Mouse (Mus musculus) liver, embryonic 11.5 days (tissue): ENCODE results near the gene Zfp62. TPM values are rescaled to one million over a fixed set of nuclear protein-coding genes. Genes with fewer than 3 reads are reported as not detected.
"Not testable (repeated sequence)": the region's sequence is repeated elsewhere in the genome, so short reads cannot be mapped to it uniquely, and the experiment has no call there.

ENCODE experiments used
- ATAC-seq: fragments of 200-750 bp; cut with Nextera tagmentation; replicated peaks from 2 replicates; pipeline ENCODE4 v1.8.0; 2017; ENCODE audit warnings: moderate number of reproducible peaks, mild to moderate bottlenecking, moderate TSS enrichment, moderate library complexity; ENCODE audit not compliant: low FRiP score
- DNase-seq: peaks from one replicate; pipeline ENCODE4 v3.0.0-alpha.2; 2017; ENCODE audit warnings: low spot score
- H3K27ac ChIP-seq: fragments of 300-500 bp; sonication (generic); 2 replicates; pipeline ENCODE4 v1.5.1; 2014; ENCODE audit warnings: mild to moderate bottlenecking, low read depth, low read length, control low read depth
- H3K27me3 ChIP-seq: fragments of 300-500 bp; sonication (generic); replicated peaks from 2 replicates; pipeline ENCODE4 v1.6.1; 2014; ENCODE audit warnings: low read length, mixed read lengths; ENCODE audit not compliant: control insufficient read depth, insufficient read depth
- H3K36me3 ChIP-seq: fragments of 300-500 bp; sonication (generic); 2 replicates; pipeline ENCODE4 v1.6.1; 2014; ENCODE audit warnings: mild to moderate bottlenecking, low read length, moderate library complexity, mixed read lengths; ENCODE audit not compliant: control insufficient read depth, insufficient read depth
- H3K4me1 ChIP-seq: fragments of 300-500 bp; sonication (generic); replicated peaks from 2 replicates; pipeline ENCODE4 v1.6.1; 2014; ENCODE audit warnings: low read length, mixed read lengths; ENCODE audit not compliant: control insufficient read depth, insufficient read depth
- H3K4me2 ChIP-seq: fragments of 300-500 bp; sonication (generic); 2 replicates; pipeline ENCODE4 v1.6.1; 2014; ENCODE audit warnings: mild to moderate bottlenecking, control low read depth, moderate library complexity
- H3K4me3 ChIP-seq: fragments of 300-500 bp; sonication (generic); 2 replicates; pipeline ENCODE4 v1.5.1; 2014; ENCODE audit warnings: low read depth, low read length, control low read depth
- H3K9ac ChIP-seq: fragments of 300-500 bp; sonication (generic); 2 replicates; pipeline ENCODE4 v1.6.1; 2014; ENCODE audit warnings: low read depth, low read length, control low read depth
- H3K9me3 ChIP-seq: fragments of 300-500 bp; sonication (generic); 2 replicates; pipeline ENCODE4 v1.6.1; 2016; ENCODE audit warnings: low read length, inconsistent platforms, mixed read lengths; ENCODE audit not compliant: control insufficient read depth
- WGBS: fragments of 180-500 bp; shearing (Covaris S2); extraction: QIAGEN DNeasy Blood & Tissue Kit; methylation state at CpG from one replicate; pipeline ENCODE4 v1.1.7; 2014; 5-methylcytosine and 5-hydroxymethylcytosine counted together
- polyA plus RNA-seq: library from polyadenylated mRNA; unstranded; fragments of >200 nt; fragmentation: Nextera tagmentation; extraction: Ambion mirVana; gene quantifications from 2 replicates; pipeline ENCODE4 v1.2.1, GENCODE M21; 2014

The Zfp62 gene
- 30.9 and 32.2 TPM in 2 replicates for polyA plus RNA-seq

DNA sequence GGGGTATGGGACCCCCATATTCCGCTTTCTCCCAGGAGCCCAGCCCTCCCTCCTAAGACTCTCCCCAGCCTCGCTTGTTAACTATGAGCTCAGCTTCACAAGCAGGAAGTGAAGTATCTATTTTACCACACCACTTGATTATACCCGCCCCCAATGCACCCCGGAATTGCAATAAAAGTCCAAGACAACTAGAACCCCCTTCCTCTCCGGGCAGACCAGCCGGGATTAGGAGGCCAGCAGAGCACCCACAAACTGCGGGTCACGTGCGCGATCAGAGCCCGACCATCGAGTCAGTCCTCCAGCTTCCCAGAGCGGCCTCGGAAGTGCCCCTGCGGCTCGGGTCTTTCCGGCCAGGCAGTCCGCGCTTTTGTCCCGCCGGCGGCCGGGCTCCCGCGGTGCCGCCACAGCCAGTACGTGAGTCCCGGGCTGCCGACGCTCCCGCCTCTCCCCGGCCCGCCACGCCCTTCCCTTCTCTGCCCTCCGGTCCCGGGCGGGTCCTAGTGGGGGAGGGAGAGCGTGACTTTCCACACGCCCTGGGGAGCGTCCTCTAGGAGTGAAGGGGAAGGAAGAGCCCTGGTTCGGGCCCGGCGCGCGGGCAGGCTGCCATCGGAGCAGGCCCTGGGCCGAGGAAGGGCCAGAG lies at the start of gene Zfp62:
Gene Zfp62 (plus strand): TSS at position 164 of the 640 bp plus-strand sequence.
- H3K4me2 ChIP-seq: peak within 1 kb of the TSS; percentile 92
- H3K4me1 ChIP-seq: peaks cover 36% of the 10 kb centered on the region
- no peaks in the 10 kb centered on the region for H3K9me3 ChIP-seq
- peak within 1 kb of the TSS; percentile 98 for H3K27ac ChIP-seq
- peak within 1 kb of the TSS; percentile 90 for H3K9ac ChIP-seq
- ATAC-seq: peak; percentile 90
- peak within 1 kb of the TSS; percentile 72 for H3K4me3 ChIP-seq
- H3K27me3 ChIP-seq: no peaks in the 10 kb centered on the region
- H3K36me3 ChIP-seq: no peaks in the 10 kb centered on the region
- DNase-seq: peak; percentile 93
- WGBS: 1% methylated on average over 47 of the region's 47 CpGs

DNA sequence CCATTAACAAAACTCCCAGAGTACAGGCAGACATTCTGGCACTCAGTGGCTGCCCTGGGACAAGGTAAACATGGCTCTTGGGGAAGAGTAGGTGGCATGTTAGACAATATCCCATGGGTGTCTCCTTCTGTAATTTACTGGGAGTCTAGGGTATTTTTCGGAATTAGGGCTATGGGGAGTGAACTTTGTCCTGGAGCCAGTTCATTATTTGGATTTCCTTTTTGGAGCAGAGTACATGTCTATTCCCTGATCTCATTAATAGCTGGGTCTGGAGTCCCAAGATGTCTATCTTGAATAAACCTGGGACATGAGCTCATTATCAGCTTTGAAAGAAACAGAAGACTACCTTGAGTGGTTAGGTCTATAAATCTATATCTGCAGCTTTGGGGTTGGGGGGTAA lies 49.0 kb upstream of the Zfp62 start, which contains the start of gene Olfr1394:
Gene Olfr1394 (plus strand): TSS at position 301 of the 400 bp plus-strand sequence.
- ATAC-seq: no peak

DNA sequence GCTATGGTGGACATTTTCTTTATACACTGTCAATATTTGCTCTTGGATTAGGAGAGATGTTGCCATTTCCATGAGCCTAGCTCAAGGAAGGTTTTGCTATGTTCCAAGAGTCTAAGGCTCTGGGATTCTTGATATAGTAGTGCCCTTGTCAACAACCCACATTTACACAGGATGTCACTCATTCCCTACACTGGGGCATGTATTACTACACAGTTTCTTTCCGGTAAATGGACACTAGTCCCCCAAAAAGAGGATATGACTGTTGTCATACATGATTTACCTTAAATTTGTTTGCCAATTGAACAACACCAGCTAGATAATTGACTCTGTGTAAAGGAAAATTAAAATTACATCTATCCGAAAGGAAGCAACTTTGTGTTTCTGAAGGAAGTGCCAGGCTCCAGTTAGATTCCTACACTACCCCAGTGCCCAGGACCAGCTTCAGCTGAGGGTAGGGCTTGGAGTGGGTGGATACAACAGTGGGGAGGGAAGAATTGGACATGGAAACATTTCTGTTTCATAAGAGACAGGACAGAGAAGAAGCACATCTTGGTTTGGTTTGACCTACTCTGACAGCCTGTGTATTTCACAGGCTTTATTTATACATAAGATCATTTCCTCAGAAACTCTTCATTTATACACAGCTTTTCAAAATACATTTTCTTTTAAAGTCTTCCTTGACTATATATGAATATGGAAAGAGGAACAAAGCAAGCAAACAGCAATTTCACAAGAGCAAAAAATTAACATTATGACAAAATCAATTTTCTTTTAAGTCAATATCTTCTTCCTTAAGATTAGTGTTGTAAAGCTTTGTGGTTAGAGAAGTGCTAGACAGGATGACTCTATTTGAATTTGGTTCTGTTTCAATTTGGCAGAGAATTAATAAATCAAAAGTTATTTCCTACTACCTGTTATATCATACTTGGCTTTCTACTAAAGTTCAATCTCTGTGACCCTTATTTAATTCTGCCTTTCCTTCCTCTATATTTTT lies 46.0 kb upstream of the Zfp62 start:
- WGBS: 77% methylated on average over 2 of the region's 2 CpGs
- Histone ChIP-seq H3K4me2 (no peak overlapping the region), H3K4me1 (no peaks in the 10 kb centered on the region), H3K9me3 (no peaks in the 10 kb centered on the region), H3K4me3 (no peak overlapping the region), H3K27ac (no peak overlapping the region), H3K36me3 (no peaks in the 10 kb centered on the region), H3K9ac (no peak overlapping the region), H3K27me3 (no peaks in the 10 kb centered on the region)
- no peak for DNase-seq
- no peak for ATAC-seq

More for the DNA sequence above, 49.0 kb upstream of the Zfp62 start, which contains the start of gene Olfr1394:
- Histone ChIP-seq H3K27me3 (no peaks in the 10 kb centered on the region), H3K4me1 (no peaks in the 10 kb centered on the region), H3K4me2 (no peak within 1 kb of the TSS), H3K36me3 (no peaks in the 10 kb centered on the region), H3K9ac (no peak within 1 kb of the TSS), H3K27ac (no peak within 1 kb of the TSS), H3K9me3 (no peaks in the 10 kb centered on the region), H3K4me3 (no peak within 1 kb of the TSS)
- no peak for DNase-seq
- 84% methylated on average over 1 of the region's 1 CpGs for WGBS

DNA sequence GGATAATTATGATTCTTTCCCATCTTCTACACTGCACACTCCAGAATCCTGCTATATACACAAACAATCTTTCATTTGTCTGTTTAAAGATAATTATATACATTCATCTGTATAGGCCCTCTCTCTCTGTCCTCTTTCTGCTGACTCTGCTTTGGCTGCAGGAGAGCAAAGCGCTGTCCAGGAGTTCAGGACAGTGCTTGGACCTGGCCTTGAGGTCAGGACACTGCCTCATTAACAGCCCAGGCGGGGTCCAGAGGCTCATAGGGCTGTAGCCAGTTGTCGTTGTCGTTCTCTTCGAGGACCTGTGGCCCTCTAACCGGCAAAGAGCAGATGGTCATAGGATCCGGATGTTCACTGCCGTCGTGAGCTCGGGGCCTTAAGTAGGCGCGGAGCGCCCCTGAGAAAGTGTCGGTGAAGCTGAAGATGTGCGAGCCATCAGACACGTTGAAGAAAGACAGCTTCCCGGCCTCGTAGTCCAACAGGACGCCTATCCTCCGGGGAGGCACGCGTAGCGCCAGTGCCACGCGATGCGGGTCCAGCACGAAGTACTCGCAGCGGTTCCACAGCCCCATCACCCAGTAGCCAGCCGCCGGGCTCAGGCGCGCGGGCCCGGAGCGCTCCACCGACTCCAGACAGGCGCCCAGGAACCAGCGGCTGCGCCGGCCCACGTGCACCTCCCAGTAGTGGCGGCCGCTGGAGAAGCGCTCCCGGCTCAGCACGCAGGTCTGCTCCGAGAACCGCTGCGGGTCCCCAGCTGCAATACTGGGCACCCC lies 34.1 kb upstream of the Zfp62 start:
- DNase-seq: peak; percentile 38
- peaks cover 16% of the 10 kb centered on the region for H3K27me3 ChIP-seq
- 11% methylated on average over 50 of the region's 50 CpGs for WGBS
- H3K9ac ChIP-seq: no peak overlapping the region
- peak overlapping the region; percentile 35 for H3K4me3 ChIP-seq
- ATAC-seq: no peak
- peak overlapping the region; percentile 67 for H3K4me2 ChIP-seq
- H3K9me3 ChIP-seq: no peaks in the 10 kb centered on the region
- H3K27ac ChIP-seq: no peak overlapping the region
- H3K36me3 ChIP-seq: no peaks in the 10 kb centered on the region
- H3K4me1 ChIP-seq: no peaks in the 10 kb centered on the region; the same call in 1 of the 2 replicates

DNA sequence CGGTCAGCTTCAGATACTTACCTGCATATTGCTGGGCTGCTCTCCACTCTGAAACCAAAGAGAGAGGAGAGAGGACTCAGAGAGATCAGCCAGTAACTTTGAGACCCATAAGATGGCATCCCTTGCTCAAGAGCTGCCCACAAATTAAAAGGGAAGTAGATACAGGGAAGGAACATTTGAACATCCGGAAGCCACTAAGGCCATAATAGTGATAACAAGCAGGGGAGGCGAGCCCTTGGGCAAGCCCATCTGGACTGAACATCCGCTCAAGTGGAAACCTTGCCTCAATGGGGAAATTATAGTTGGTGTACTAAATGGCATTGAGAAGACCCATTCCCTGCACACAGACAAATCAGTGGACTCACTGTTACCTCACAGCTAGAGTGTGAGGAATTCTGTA lies 32.5 kb upstream of the Zfp62 start:
- no peak for ATAC-seq
- WGBS: 51% methylated on average over 4 of the region's 4 CpGs
- Histone ChIP-seq H3K27ac (no peak overlapping the region), H3K4me3 (no peak overlapping the region), H3K27me3 (peaks cover 16% of the 10 kb centered on the region), H3K9me3 (no peaks in the 10 kb centered on the region), H3K36me3 (no peaks in the 10 kb centered on the region), H3K4me1 (no peaks in the 10 kb centered on the region; the same call in 1 of the 2 replicates), H3K4me2 (no peak overlapping the region; the same call in 1 of the 2 replicates), H3K9ac (no peak overlapping the region)
- no peak for DNase-seq

- no peak for DNase-seq
- Histone ChIP-seq H3K36me3 (no peaks in the 10 kb centered on the region), H3K9me3 (no peaks in the 10 kb centered on the region), H3K9ac (no peak overlapping the region), H3K4me2 (no peak overlapping the region), H3K27me3 (peaks cover under 1% of the 10 kb centered on the region; the same call in 1 of the 2 replicates), H3K27ac (no peak overlapping the region), H3K4me1 (no peaks in the 10 kb centered on the region), H3K4me3 (no peak overlapping the region)
- ATAC-seq: no peak
- WGBS: 42% methylated on average over 8 of the region's 8 CpGs
These were observed 27.7 kb upstream of the Zfp62 start for GRCm38 (mm10) chr11:49175345-49175744.

DNA sequence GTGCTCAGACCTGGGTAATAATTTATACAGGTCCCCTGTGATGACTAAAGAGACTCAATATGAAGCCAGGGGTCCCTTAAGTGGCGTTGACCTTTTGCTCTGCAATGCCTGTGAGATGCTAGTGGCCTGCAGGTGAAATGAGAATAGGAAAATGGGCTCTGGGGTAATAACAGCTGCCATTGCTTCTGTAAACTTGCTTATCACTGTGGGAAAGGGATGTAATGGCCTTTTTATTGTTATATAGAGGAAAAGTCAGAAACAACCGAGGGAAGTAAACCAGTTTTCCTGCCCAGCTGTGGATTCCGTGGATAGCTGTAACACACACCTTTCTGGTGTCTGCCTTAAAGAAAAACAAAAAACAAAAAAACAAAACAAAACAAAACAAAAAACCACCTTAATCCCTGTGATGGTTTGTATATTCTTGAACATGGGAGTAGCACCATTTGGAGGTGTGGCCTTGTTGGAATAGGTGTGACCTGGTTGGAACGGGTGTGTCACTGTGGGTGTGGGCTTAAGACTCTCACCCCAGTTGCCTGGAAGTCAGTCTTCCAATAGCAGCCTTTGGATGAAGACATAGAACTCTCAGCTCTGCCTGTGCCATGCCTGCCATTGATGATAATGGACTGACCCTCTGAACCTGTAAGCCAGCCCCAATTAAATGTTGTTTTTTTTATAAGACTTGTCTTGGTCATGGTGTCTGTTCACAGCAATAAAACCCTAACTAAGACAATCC lies 26.9 kb upstream of the Zfp62 start:
- DNase-seq: not testable (repeated sequence)

DNA sequence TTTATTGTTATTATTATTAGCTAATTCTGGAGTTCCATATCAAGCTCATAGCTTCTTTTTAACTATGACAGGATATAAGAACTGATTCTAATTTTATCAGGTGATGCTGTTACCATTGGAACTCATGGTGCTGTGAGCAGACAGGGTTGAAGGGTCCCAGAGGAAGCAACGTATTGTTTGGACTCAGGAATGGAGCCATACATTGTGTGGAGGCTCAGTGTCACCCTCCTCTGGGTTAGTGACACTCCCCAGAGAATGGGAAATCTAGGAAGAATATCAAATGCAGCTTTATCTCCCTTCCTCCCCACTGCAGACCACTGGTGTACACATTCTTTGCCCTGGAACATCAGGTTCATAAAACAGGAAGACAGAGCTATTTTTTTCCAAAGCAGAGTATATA lies 19.9 kb upstream of the Zfp62 start:
- Histone ChIP-seq H3K27me3 (no peaks in the 10 kb centered on the region), H3K36me3 (no peaks in the 10 kb centered on the region), H3K4me2 (no peak overlapping the region), H3K27ac (no peak overlapping the region), H3K9ac (no peak overlapping the region), H3K9me3 (no peaks in the 10 kb centered on the region), H3K4me1 (no peaks in the 10 kb centered on the region), H3K4me3 (no peak overlapping the region)
- 59% methylated on average over 1 of the region's 1 CpGs for WGBS
- no peak for DNase-seq
- no peak for ATAC-seq

More for the DNA sequence above, 26.9 kb upstream of the Zfp62 start:
- 66% methylated on average over 4 of the region's 4 CpGs for WGBS
- H3K4me3 ChIP-seq, H3K4me2 ChIP-seq, H3K4me1 ChIP-seq, H3K9ac ChIP-seq, H3K27ac ChIP-seq, H3K27me3 ChIP-seq, H3K36me3 ChIP-seq, ATAC-seq, H3K9me3 ChIP-seq: not testable (repeated sequence)
